Mouse (Mus musculus) embryonic fibroblast, embryonic 13.5 days (primary cell): ENCODE data around the gene Cnn3.

Source experiments
- CTCF ChIP-seq: IDR thresholded peaks from 2 replicates; pipeline ENCODE4 v1.5.1; 2011; ENCODE audit warnings: mild to moderate bottlenecking, control low read depth, low read length, moderate library complexity, borderline replicate concordance; ENCODE audit not compliant: insufficient read depth
- POLR2A ChIP-seq: IDR thresholded peaks from 2 replicates; pipeline ENCODE4 v1.6.1; 2011; ENCODE audit warnings: low read depth, mild to moderate bottlenecking, control low read depth, low read length, moderate library complexity

DNA sequence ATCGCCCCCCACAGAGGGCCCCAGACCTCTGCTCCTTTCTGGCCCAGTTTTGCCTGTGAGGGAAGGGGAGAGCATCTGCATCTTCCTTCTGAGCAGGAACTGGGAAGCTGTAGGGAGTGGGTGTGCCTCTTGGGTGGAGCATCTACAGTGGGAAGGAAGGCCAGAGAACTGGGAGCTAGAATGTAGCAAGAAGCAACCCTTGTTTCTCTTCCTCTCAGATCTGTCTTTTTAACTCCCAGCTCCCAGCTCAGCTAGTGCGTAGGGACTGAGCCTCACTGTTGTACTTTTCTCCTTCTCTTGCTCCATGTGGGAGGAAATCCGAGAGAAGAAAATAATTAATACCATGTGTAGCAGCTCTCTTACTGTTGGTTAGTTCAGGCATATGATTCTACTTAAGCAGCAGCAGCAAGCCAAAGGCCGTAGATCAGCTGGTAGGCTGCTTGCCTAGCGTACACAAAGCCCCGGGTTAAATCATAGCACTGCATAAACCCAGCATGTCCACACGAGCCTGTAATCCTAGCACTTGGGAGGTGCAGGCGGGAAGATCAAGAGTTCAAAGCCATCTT lies 7.8 kb downstream of the Cnn3 start:
- TF ChIP-seq CTCF (no peak), POLR2A (no peak)
